Mouse (Mus musculus) megakaryocyte, adult 5-6 weeks (primary cell): Measurements from ENCODE around the gene Nnat. TPM values are rescaled to one million over a fixed set of nuclear protein-coding genes. Genes with fewer than 3 reads are reported as not detected.
"Not testable (repeated sequence)": the region's sequence is repeated elsewhere in the genome, so short reads cannot be mapped to it uniquely, and the experiment has no call there.

Experiments
- ATAC-seq: 2 replicates; pipeline ENCODE4 v1.8.0; 2016; ENCODE audit warnings: mild to moderate bottlenecking, inconsistent platforms; ENCODE audit not compliant: poor library complexity, severe bottlenecking
- total RNA-seq, 2 experiments: library from RNA; stranded (forward) in 1 of 2; stranded (reverse) in 1 of 2; fragments of 153-499, 151-499 nt in 1 of 2; fragments of 221-1000, 200-1000 nt in 1 of 2; gene quantifications; 2 replicates each; pipeline versions ENCODE4 v1.2.3 to v1.2.4; 2015 to 2017

Nnat gene
- total RNA-seq, 2 experiments from 2014 or later: not detected

GRCm38 (mm10) chr2:157585351-157585750 lies 25.5 kb downstream of the Nnat start:
- not testable (repeated sequence) for ATAC-seq

- peak; percentile 49 for ATAC-seq
These were observed 37.1 kb downstream of the Nnat start for GRCm38 (mm10) chr2:157596876-157597566.

- ATAC-seq: no peak
These were observed 41.6 kb downstream of the Nnat start for GRCm38 (mm10) chr2:157601435-157601839.

GRCm38 (mm10) chr2:157605025-157605675 lies 45.3 kb downstream of the Nnat start:
- peak; percentile 91 for ATAC-seq

- no peak for ATAC-seq
These were observed 47.8 kb downstream of the Nnat start for GRCm38 (mm10) chr2:157607542-157608236.

GRCm38 (mm10) chr2:157611735-157612134 lies 51.9 kb downstream of the Nnat start:
- ATAC-seq: no peak

Other genes with a start within 250 kb of the Nnat start
- gene Ghrh, start 212.6 kb upstream of the Nnat start, total RNA-seq (2015): not detected in 2 replicates
- not detected in 2 replicates for gene Ghrh, start 212.6 kb upstream of the Nnat start, total RNA-seq (2017)
- gene Manbal, start 192.5 kb upstream of the Nnat start, total RNA-seq (2015): 18.7 and 21.5 TPM in 2 replicates
- 9.3 and 10.5 TPM in 2 replicates for gene Manbal, start 192.5 kb upstream of the Nnat start, total RNA-seq (2017)
- gene Src, start 141.6 kb upstream of the Nnat start, total RNA-seq (2015): 0.11 TPM in 1 of 2 replicates, not detected in the other
- gene Src, start 141.6 kb upstream of the Nnat start, total RNA-seq (2017): 0.26 TPM in 1 of 2 replicates, not detected in the other
- gene Blcap, start 11.2 kb downstream of the Nnat start, total RNA-seq (2015): 10.2 and 13.5 TPM in 2 replicates
- 7.8 and 19.2 TPM in 2 replicates for gene Blcap, start 11.2 kb downstream of the Nnat start, total RNA-seq (2017)
- 13.5 and 20.0 TPM in 2 replicates for gene Ctnnbl1, start 177.3 kb downstream of the Nnat start, total RNA-seq (2015)
- gene Ctnnbl1, start 177.3 kb downstream of the Nnat start, total RNA-seq (2017): 35.2 and 35.9 TPM in 2 replicates